Mouse (Mus musculus): ENCODE measurements around the gene Pdpr.

GRCm38 (mm10) chr8:111142521-111142920 lies 48.1 kb downstream of the Pdpr start:
- TF ChIP-seq CTCF (IDR thresholded peaks at IDR 0.05; ENCODE audit: low read depth), result no peak
- TF ChIP-seq EP300 (IDR thresholded peaks at IDR 0.05; ENCODE audit: low read depth), result no peak

Measured in liver, postnatal 0 days (tissue).